Mouse (Mus musculus): ENCODE results near the gene Syt1.

Syt1 gene

DNA sequence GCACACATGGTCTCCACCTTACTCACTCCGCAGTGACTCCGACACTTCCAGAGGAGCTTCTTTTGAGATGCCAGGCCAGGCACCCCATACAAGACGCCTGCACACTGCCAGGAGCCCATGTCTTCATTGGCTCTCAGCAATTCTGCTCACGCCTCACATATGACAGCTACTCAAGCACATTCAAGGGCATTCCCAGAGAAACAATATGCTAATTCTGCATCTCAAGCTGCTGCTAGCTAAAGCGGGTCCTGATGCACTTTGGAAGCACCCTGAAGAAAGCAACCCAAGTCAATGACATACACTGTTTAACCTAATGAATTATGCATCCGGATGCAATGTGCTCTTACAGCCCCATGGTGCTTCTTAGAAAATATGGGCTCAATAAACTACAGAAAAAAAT lies 247.1 kb downstream of the Syt1 start:
- no peak for DNase-seq (ENCODE audit: low read depth in 2 of 2, low spot score in 2 of 2)

DNA sequence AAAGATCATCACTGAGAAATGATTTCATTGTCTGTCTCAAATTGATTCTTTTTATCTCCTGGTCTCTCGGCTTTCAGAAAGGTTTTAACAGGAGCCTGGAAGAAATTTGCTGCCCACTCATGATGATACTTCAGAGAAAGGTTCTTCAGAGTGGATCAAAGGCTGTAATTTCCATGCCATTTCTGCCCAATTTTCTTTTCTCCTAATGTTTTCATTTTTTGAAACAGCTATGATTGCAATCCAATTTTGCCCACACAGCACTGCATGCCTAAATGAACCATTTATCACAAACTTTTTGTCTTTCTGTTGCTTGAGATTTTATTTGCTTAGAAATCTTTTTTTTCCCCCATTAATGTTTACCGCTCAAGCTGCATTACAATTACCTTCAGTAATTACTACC lies 257.5 kb downstream of the Syt1 start:
- no peak for DNase-seq (ENCODE audit: low read depth in 2 of 2, low spot score in 2 of 2)

DNA sequence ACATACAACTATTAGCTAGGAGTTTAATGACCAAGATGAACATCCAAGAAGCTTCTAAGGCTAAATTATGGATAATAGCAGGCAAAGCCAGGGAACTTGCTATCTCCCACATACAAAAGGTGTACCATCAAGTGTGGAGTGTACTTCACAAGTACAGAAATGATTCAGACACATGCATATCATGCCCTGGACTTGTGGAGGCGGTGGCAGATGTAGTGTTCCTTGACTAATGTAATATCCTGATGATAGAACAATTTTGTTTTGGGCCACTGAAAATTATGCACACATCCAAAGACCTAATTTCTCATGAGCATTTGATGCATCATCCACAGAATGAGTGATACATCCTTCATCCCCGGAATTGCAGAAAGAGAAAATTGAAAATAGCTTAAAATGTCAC lies 267.0 kb downstream of the Syt1 start:
- DNase-seq (ENCODE audit: low read depth in 2 of 2, low spot score in 2 of 2) = no peak

DNA sequence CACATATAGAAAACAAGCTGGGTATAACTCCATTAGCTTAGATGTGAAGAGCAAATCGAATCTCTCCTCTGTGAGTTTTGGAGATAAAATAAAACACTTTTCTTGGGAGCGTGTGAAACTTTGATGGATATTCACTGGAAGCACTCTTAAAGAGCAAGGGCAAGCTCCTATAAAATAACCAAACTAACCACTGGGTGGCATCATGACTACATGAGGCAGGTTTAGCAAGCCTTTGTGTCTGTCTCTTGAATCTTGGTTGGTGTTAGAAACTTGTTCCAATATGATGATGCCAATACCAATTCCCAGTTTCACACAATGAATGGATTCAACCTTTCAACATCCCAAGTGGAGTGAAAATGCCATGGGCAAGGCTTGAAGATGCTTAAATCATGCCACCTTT lies 276.8 kb downstream of the Syt1 start:
- DNase-seq (ENCODE audit: low read depth in 2 of 2, low spot score in 2 of 2) = no peak

DNA sequence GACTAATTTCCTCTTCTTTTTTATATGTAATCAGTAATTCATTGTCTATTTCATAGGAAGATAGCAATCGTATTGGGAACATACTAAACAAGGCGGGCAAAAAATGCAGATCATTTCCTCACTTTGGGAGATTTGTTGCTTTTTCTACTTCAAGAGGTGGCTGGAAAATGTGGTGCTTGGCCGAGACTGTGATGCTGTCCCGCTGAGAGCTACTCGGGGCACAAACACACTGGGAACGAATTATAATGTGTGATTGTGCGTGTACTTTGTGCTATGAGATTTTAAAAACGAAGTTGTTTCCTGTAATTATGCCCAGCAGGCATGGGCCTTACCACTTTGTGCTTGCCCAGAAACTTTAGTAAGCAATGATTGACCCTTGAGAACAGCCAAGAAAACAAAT lies 281.8 kb downstream of the Syt1 start:
- no peak for DNase-seq (ENCODE audit: low read depth in 2 of 2, low spot score in 2 of 2)

DNA sequence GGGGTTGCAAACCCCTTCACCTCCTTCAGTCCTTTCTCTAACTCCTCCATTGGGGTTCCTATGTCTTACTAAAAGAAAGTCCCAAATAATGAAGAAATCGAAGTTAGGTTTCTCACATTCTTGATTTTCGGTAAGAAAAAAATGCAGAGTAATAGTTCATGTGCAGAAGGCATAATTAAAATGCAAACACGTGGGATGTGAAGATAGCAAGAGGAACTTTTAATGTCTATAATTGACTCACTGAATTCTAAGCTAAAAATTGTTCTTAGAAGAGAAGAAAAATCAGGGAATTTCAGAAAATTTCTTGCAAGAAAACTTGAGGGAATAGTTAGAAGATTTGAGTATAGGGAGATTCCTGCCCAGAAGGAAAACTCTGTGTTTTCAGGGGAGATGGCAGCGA lies 284.4 kb downstream of the Syt1 start:
- no peak for DNase-seq (ENCODE audit: low read depth in 2 of 2, low spot score in 2 of 2)

DNA sequence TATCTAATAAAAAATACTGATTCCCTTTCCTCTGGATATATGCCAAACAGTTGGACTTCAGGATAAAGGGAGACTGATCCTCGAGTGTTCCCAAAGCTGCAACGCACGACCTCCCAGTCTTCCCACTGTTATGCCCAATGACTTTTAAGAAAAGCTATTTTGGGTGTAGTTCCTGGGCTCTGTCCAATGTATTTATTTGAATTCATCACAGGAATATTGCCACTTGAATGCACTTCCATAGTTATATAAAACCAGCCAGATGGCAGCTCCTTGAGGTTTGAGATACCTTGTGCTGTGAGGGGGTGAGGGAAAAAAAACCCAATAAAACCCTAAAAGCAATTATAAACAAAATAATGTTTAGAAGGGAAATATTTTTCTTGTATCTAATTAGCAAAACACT lies 285.9 kb downstream of the Syt1 start:
- no peak for DNase-seq (ENCODE audit: low read depth in 2 of 2, low spot score in 2 of 2)

DNA sequence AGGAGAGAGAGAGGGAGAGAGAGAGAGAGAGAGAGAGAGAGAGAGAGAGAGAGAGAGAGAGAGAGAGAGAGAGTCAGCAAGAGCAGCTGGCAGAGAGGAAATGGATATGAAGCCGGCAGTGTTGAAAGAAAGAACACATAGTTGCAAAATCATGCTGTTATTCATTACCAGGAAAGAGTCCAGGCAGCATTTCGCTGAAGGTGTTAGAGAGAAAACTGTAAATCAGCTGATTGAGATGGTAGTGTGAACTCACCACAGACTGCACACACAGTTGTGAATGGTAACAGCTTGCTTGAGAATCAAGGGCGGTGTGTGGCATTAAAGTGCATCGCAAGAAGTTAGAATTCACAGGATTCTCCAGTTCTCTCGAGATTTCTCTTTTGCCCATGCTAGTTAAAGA lies 300.3 kb downstream of the Syt1 start:
- no peak for DNase-seq (ENCODE audit: low read depth in 2 of 2, low spot score in 2 of 2)

DNA sequence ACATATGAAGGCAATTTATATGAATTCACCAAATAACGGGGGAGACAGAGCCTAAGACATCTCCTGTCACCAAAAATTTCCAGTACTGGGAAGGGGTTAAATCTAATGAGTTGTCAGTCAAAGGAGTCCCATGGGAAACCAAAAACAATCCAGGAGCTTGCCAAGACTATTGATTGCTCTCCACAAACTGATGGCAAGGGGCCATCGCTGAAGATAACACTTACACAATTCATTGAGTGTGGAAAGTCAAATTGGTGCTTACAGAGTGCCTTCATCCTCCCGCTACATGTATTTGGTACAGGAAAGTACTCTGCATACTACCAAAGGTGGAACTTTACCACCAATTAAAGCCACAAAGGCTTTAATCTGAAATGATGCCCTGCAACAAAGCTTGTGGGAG lies 305.1 kb downstream of the Syt1 start:
- no peak for DNase-seq (ENCODE audit: low read depth in 2 of 2, low spot score in 2 of 2)

DNA sequence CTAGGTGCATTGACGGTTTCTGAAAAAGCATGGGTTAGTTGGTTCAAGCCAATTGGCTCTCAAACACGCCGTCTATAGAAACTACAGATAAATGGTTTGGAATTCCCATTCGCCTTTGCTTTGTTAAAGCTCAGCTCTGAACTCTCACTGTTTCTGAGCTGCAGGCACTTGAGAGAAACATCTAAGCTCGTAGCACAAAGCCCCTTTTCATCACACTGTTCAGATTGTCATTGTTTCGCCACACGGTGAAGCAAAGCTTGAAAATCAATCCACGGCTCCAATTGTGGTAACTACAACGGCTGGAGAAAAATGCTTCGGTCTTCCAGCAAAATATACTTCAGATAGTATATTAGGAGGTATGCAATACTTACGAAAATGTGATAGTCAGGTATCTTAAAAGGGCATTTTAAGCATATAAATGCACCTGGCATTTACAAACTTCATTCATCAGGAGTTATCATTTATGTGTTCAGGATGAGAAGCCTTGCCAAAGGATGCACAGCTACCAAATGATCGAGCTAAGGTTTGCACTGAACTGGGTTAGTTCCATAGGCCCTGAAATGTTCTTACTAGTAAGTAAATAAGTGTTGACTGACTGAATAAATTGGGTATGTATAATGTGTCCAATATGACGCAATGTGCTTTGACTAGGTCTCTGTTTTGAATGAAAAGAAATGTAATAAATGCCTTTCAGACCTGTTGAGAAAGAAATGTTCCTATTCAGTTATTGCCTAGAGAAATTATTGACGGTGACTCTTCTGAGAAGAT lies 309.2 kb downstream of the Syt1 start:
- DNase-seq (ENCODE audit: low read depth in 2 of 2, low spot score in 2 of 2) = no peak

DNA sequence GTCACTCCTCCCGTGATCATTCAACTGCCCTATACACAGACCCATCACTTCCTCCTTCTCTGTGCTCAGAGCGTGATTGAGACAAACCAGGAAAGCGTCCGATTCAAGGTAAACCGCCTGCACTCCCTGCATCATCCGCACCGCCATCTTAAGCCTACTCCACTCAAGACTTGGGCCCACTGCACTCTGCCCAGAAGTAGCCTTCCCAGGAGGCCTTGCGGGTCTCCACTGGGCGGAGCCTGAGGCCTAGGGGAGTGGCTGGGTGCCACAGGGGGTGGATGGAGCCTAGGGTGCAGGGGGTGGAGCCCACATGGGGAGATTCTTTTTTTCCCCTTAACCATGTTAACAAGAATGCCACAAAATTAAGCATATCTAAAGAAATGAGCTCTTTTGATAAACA lies 310.8 kb downstream of the Syt1 start, which contains the start of gene Gm5136:
Gene Gm5136, minus strand, starts transcription at position 215 of the 400 bp plus-strand sequence.
- no peak for DNase-seq (ENCODE audit: low read depth in 2 of 2, low spot score in 2 of 2)

DNA sequence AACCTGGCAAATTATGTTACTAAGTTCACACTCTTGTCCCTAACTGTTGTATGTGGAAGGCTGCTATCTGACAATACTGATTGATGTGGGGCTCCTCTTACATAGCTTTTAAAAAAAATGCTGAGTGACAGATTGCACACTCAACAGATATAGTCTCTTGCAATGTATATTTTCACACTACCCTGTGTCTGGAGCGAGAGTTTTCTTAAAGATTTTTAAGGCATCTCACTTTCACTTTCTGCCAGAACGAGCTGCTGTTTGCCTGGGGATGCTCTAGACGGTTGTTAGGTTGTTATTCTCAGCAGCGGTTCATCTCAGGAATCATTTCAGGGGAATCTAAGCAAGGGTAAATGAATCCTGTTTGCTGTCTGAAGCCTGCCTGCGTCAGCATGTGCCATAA lies 313.7 kb downstream of the Syt1 start:
- no peak for DNase-seq (ENCODE audit: low read depth in 2 of 2, low spot score in 2 of 2)

DNA sequence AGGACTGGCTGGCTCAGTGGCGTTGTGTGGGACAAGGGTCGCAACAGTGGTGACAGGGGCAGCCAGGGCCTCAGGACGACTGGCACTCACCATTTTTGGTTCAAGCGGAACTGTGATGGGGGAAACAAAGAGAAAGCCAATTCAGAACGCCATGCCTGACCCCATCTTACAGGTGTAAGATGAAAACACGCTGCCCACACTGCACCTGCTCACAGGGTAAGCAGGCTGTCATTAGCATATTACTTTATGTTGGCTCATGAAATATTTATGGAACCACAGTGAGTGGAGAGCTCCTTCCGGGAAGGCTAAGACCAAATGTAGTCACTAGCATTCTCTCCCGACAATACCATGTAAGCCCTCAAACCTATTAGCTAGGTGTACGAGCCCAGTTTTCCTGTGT lies 319.8 kb downstream of the Syt1 start:
- no peak for DNase-seq (ENCODE audit: low read depth in 2 of 2, low spot score in 2 of 2)

DNA sequence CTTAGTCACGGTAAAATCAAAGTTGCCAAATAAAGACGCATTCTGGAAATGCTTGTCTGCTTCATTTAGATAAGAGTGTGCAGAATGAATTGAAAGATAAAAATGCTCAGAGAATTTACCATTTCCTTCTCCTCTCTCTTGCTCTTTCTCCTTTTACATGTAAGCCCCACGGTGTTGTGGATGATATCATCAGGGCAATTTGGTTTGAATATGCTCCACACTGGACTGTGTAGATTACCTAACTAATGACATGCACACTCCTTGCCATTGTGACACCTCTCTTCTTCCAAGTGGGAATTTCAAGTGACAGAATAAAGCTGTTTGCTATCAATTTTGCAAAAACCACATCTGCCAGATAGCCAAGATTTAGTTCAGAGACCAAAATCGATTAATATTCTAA lies 324.1 kb downstream of the Syt1 start:
- no peak for DNase-seq (ENCODE audit: low read depth in 2 of 2, low spot score in 2 of 2)

DNA sequence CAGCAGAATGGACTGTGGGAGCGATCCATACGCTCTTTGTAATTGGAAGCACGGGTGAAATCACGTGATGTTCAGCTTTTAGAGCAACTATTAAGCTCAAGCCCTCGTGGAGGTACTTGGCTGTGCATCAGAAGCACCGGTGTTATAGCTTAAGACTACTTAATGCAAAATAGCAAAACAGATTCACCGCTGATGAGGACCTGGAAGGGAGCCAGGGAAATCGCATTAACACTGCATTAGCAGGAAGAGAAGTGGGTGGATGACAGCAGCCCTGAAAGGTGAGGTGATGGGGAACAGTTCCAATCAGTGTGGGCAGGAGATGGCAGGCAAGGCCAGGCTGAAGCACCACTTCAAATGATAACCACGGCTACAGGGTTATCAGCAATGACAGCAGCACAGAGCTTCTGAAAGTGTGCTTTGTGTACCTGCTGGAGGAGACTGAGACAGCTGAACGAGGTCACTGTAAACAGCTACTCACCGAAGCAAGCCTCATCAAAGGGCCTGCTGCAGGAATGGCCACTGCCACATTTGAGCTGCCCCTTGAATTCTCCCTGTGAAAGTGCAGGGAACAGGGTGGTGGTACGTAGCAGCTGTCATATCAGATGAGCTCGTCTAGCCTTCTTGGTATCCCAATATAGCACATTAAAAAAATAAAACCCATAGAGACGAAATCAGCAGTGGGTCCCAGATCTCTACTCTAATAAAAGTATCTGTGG lies 330.9 kb downstream of the Syt1 start:
- no peak for DNase-seq (ENCODE audit: low read depth in 2 of 2, low spot score in 2 of 2)

DNA sequence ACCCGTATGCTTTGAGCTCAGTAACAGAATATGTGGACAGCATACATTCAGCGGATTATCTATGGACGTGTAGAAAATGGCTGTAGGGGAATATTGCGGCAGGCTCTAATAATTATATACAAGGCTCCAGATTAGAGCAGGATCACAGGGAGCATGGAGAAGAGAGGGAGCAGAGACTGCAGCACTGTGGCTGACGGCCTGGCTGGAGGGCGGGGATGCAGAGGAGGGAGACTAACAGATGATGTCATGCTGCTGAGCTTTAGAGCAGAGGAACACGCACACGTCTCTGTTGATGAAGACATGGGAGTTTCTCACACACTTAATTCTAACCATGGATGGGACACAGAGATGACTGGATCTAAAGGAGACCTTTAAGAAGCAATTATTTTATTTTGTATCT lies 333.7 kb downstream of the Syt1 start:
- no peak for DNase-seq (ENCODE audit: low read depth in 2 of 2, low spot score in 2 of 2)

DNA sequence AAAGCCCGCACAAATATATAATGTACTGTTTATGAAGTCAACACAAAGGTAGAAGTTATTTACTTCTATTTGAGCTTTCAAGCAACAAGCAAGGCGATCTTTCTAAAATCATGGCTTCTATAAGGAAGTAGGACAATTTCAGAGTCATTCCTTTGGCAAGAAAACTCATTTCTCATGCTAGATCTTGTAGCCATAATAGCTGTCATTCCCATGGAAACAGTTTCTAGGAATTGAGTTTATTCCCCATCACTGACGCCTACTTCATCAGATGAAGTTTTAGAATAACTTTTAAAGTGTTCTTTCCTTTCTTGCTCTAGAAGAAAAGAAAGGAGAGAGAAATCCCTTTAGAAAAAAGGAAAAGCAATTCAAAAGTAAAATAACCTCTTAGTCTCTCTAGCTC lies 341.8 kb downstream of the Syt1 start:
- no peak for DNase-seq (ENCODE audit: low read depth in 2 of 2, low spot score in 2 of 2)

DNA sequence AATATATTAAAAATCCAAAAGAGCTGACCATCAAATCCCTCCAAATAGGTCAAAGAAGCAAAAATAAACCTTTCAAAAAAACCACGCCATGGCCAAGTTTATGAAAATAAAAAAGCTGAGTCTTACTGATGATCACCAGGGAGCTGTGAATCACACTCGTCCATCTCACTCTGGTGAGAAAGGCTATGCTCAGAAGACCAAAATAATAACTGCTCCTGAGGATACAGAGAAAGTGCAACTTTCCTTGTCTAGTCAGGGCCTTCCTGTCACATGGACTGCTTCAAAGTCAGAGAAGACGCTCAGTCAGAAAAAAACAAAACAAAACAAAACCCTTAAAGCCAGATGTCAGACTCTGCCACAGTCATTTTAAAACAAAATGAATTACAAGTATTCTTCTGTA lies 350.5 kb downstream of the Syt1 start:
- DNase-seq (ENCODE audit: low read depth in 2 of 2, low spot score in 2 of 2) = no peak

DNA sequence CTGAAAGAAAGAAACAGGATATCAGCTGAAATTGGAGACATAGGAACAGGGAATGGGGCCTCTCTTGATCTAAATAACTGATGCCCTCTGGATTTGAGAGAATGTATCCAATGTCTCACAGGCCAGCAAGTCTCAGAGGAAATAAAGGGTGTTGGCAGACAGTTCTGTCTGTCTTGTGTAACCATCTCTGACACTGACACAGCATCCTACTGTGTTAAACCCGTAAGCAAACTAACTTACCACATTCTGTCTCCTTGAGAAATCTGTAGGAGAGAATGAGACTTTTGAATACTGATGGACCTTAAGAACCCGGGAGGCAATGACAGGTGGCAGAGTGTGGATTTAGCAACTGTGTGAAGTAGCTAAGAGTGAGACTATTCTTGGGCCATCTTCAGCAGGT lies 352.5 kb downstream of the Syt1 start:
- DNase-seq (ENCODE audit: low read depth in 2 of 2, low spot score in 2 of 2) = no peak

DNA sequence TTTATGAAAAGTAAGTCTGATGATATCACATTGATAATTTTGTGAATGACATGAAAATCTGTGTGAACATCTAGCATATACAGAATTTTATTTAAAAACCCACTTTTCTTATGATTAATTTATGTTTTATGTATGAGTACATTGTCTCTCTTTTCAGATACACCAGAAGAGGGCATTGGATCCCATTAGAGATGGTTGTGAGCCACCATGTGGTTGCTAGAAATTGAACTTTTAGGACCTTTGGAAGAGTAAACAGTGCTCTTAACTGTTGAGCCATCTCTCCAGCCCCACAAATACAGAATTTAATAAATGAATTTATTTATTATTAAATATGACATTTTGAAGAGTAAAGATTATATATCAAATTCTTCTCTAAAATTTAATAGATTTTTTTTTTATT lies 353.1 kb downstream of the Syt1 start:
- no peak for DNase-seq (ENCODE audit: low read depth in 2 of 2, low spot score in 2 of 2)

DNA sequence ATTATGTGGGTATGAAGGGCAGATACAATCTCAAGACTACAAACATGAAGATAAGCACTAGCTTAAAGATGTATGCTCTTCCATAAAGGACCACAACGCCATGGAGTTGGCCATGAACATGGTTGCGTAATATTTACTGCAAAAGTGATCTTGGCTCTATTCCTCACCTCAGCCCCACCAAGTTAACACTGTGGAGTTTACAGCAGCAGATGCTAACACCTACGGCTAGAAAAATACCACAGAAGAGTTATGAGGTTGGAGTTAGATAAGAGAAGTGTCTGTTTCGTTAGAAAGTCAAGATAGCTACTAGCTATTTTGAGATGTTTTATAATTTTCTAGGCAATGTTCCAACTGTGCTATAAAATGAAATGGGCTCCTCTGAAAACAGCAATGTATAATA lies 353.9 kb downstream of the Syt1 start:
- no peak for DNase-seq (ENCODE audit: low read depth in 2 of 2, low spot score in 2 of 2)

DNA sequence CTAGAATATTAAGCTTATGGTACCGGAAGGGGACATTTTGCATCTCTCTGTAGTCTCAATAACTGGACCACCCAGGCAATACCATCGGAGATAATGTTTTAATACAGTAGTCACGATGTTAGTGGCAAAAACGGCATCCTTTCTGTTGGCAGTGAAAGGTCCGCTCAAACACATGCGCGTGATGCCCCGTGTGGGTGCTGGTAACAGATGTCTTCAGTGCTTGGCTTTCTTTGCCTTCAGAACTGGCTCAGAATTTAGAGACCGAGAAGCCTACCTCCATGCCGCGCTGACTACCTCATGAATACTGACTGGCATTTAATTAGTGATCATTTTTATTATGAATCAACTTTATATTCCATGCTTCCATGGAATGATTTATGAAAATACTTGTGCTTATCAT lies 355.7 kb downstream of the Syt1 start:
- no peak for DNase-seq (ENCODE audit: low read depth in 2 of 2, low spot score in 2 of 2)

DNA sequence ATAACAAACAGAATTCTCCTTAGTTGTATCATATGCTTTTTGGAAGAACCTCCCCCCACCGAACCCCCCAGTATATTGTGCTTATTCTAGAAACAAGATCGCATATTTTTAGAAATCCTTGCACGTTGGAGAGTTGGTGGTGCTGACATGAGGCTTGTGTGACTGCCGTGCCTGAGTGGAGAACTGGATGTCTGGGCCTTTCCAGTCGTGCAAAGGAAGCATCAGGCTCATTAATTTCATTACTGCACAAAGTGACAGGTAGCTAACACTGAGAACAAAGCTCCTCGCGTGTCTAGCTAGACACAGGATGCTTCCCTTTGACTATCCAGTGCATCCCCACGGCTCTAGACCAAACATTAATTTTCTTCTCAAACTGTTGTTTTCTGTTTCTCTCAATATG lies 358.0 kb downstream of the Syt1 start:
- no peak for DNase-seq (ENCODE audit: low read depth in 2 of 2, low spot score in 2 of 2)
